Mouse (Mus musculus) inflammation-experienced regulatory T-cells, adult 6 months (primary cell): ENCODE results near the gene Gpn3. TPM values are rescaled to one million over a fixed set of nuclear protein-coding genes. Genes with fewer than 3 reads are reported as not detected.
"Not testable (repeated sequence)": the region's sequence is repeated elsewhere in the genome, so short reads cannot be mapped to it uniquely, and the experiment has no call there.

Source experiments
- ATAC-seq: one replicate; pipeline ENCODE4 v1.8.0; 2017
- polyA plus RNA-seq, 3 experiments: library from polyadenylated mRNA; unstranded; fragments of 100-300 nt; shearing (Covaris generic); gene quantifications; one replicate each; pipeline ENCODE4 v1.2.1; 2017

Gene Gpn3
- polyA plus RNA-seq, 3 experiments from 2014 or later = 42.4 to 69.7 (median 60.2) TPM

- ATAC-seq = no peak
Observed at GRCm38 (mm10) chr5:122391178-122391785, 19.6 kb downstream of the Gpn3 start.

- ATAC-seq = peak; percentile 86
Observed at GRCm38 (mm10) chr5:122391786-122392180, 20.1 kb downstream of the Gpn3 start, which contains the start of gene Arpc3. TSS of gene Arpc3 (plus strand) at chr5:122391878.

- peak; percentile 26 for ATAC-seq
Observed at GRCm38 (mm10) chr5:122392227-122393004, 20.7 kb downstream of the Gpn3 start.

- ATAC-seq = peak; percentile 40
Observed at GRCm38 (mm10) chr5:122393887-122394286, 22.2 kb downstream of the Gpn3 start.

- no peak for ATAC-seq
Observed at GRCm38 (mm10) chr5:122396791-122397190, 25.1 kb downstream of the Gpn3 start.

- no peak for ATAC-seq
Observed at GRCm38 (mm10) chr5:122397495-122397894, 25.8 kb downstream of the Gpn3 start.

- no peak for ATAC-seq
Observed at GRCm38 (mm10) chr5:122399871-122400270, 28.2 kb downstream of the Gpn3 start.

- ATAC-seq = no peak
Observed at GRCm38 (mm10) chr5:122400628-122401302, 29.1 kb downstream of the Gpn3 start.

GRCm38 (mm10) chr5:122401303-122401640 is 29.6 kb downstream of the Gpn3 start:
- ATAC-seq = peak; percentile 67

GRCm38 (mm10) chr5:122402160-122402559 is 30.5 kb downstream of the Gpn3 start:
- ATAC-seq = no peak

- ATAC-seq = no peak
Observed at GRCm38 (mm10) chr5:122402772-122403171, 31.1 kb downstream of the Gpn3 start.

- no peak for ATAC-seq
Observed at GRCm38 (mm10) chr5:122403362-122403761, 31.7 kb downstream of the Gpn3 start.

- no peak for ATAC-seq
Observed at GRCm38 (mm10) chr5:122405537-122405936, 33.9 kb downstream of the Gpn3 start.

- ATAC-seq = no peak
Observed at GRCm38 (mm10) chr5:122409692-122410645, 38.3 kb downstream of the Gpn3 start.

GRCm38 (mm10) chr5:122411892-122412291 is 40.2 kb downstream of the Gpn3 start:
- ATAC-seq = no peak

- no peak for ATAC-seq
Observed at GRCm38 (mm10) chr5:122412826-122413225, 41.1 kb downstream of the Gpn3 start.

GRCm38 (mm10) chr5:122414351-122414750 is 42.7 kb downstream of the Gpn3 start:
- no peak for ATAC-seq

GRCm38 (mm10) chr5:122415465-122415864 is 43.8 kb downstream of the Gpn3 start:
- no peak for ATAC-seq

GRCm38 (mm10) chr5:122420676-122421075 is 49.0 kb downstream of the Gpn3 start:
- ATAC-seq = not testable (repeated sequence)

- ATAC-seq = peak; percentile 41
Observed at GRCm38 (mm10) chr5:122421271-122422068, 49.8 kb downstream of the Gpn3 start, which contains the start of gene Anapc7. TSS of gene Anapc7 (plus strand) at chr5:122421693.
